Mouse (Mus musculus) megakaryocyte, embryonic 14.5 days (primary cell): ENCODE data around the gene Lrrc23.

Experiments
- FLI1 ChIP-seq: IDR thresholded peaks from 2 replicates; pipeline ENCODE4 v1.6.1; 2012; ENCODE audit warnings: low read length, inconsistent platforms, mixed read lengths
- GATA1 ChIP-seq: IDR thresholded peaks from 3 replicates; pipeline ENCODE4 v1.6.1; 2012; ENCODE audit warnings: mixed read lengths, low read length, inconsistent platforms, borderline replicate concordance

DNA sequence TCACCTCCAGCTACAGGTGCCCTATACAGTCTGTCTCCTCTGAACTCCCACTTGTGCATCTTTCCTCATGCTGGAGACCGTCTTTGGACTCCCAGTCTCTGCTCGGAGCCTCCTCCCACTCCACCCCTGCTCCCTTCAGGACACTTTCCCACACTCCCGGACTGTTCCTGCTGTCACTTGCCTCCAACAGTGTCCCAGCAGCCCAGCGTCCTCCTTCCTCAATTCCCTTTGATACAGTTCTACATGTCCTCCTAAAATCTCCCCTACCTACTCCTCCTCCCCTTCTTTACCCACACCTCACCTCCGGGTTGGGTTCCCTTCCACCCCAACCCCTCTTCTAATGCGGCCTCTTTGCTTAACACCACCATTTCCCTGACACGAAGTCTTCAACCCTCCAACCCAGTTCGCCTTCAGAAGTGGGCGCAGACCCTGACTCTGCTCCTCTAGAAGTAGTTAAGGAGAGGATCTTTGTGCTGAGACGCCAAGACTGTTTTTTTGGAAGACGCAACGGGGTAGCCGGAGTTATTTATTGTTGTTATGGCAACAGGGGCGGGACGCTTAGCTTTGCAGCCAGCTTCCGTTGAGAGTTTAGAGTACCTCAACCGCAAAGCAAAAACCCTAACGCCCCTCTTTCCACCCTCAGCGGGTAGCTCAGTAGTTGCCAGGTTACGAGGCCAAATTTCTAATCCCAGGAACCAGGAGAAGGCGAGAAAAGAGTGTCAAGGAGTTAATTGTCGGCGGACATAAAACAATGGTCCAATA, at the start of gene Lrrc23:
- TF ChIP-seq GATA1 (no peak), FLI1 (no peak)
